Mouse (Mus musculus): ENCODE results near the gene Aldh1a2.

The Aldh1a2 gene

GRCm38 (mm10) chr9:71215248-71216035 lies at the start of gene Aldh1a2:
Gene Aldh1a2, plus strand, starts transcription at chr9:71215789.
- peak; percentile 77 to 78 for DNase-seq

- no peak for DNase-seq
Observed at GRCm38 (mm10) chr9:71166019-71166705, 49.4 kb upstream of the Aldh1a2 start.

- DNase-seq = peak in 1 of 2 experiments; percentile 39
Observed at GRCm38 (mm10) chr9:71166871-71167465, 48.6 kb upstream of the Aldh1a2 start.

- peak in 1 of 2 experiments; percentile 42 for DNase-seq
Observed at GRCm38 (mm10) chr9:71167473-71168215, 47.9 kb upstream of the Aldh1a2 start.

GRCm38 (mm10) chr9:71168511-71168910 lies 47.1 kb upstream of the Aldh1a2 start, which contains the start of gene Aqp9:
Gene Aqp9, minus strand, starts transcription at chr9:71168682.
- DNase-seq = no peak

- DNase-seq = no peak
Observed at GRCm38 (mm10) chr9:71173533-71173932, 42.1 kb upstream of the Aldh1a2 start.

- DNase-seq = no peak
Observed at GRCm38 (mm10) chr9:71174316-71174975, 41.1 kb upstream of the Aldh1a2 start.

GRCm38 (mm10) chr9:71175686-71176085 lies 39.9 kb upstream of the Aldh1a2 start:
- no peak for DNase-seq

- no peak for DNase-seq
Observed at GRCm38 (mm10) chr9:71179276-71179896, 36.2 kb upstream of the Aldh1a2 start.

- no peak for DNase-seq
Observed at GRCm38 (mm10) chr9:71179964-71180700, 35.5 kb upstream of the Aldh1a2 start.

GRCm38 (mm10) chr9:71185285-71185684 lies 30.3 kb upstream of the Aldh1a2 start:
- DNase-seq = no peak

- no peak for DNase-seq
Observed at GRCm38 (mm10) chr9:71185823-71186222, 29.8 kb upstream of the Aldh1a2 start.

GRCm38 (mm10) chr9:71187396-71187795 lies 28.2 kb upstream of the Aldh1a2 start:
- DNase-seq = no peak

- DNase-seq = peak; percentile 34 to 72
Observed at GRCm38 (mm10) chr9:71188647-71189415, 26.8 kb upstream of the Aldh1a2 start.

- DNase-seq = no peak
Observed at GRCm38 (mm10) chr9:71198826-71199225, 16.8 kb upstream of the Aldh1a2 start.

GRCm38 (mm10) chr9:71202265-71202664 lies 13.3 kb upstream of the Aldh1a2 start:
- peak in 1 of 2 experiments; percentile 27 for DNase-seq

GRCm38 (mm10) chr9:71209299-71209698 lies 6.3 kb upstream of the Aldh1a2 start:
- no peak for DNase-seq

GRCm38 (mm10) chr9:71210870-71211269 lies 4.7 kb upstream of the Aldh1a2 start:
- DNase-seq = peak; percentile 24 to 45

- DNase-seq = peak; percentile 21 to 29
Observed at GRCm38 (mm10) chr9:71213636-71214035, 2.0 kb upstream of the Aldh1a2 start.

Data from lung, postnatal 4 days (tissue).